Mouse (Mus musculus): ENCODE data around the gene Krtap29-1. TPM values are rescaled to one million over a fixed set of nuclear protein-coding genes. Genes with fewer than 3 reads are reported as not detected.

The Krtap29-1 gene
- not detected for polyA plus RNA-seq (2014; fragmentation: Illumina TruSeq; extraction: RNeasy Lipid Tissue Mini Kit (QIAGEN cat#74804); ENCODE audit: insufficient read depth, low read depth, low replicate concordance)

DNA sequence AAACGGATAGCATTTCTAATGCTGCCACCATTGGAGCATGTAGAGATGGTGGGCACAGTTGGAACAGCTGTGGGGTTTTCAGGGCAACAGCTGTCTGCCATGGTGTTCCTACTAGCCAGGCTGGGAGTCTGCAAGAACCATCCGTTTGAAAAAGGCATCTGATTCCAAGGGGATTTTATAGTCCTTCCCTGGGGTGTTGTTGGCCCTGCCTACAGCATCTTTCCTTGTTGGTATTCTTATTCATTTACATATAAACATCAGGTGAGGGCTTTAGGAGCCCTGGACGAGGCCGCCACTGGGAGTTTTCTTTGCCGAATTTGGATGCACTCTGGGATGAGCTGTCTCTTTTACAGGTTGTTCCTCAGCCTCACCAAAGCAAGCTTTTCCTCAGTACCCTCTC, at the start of gene Krtap29-1:
Krtap29-1 (minus strand) TSS at position 101 of the 400 bp plus-strand sequence.

DNA sequence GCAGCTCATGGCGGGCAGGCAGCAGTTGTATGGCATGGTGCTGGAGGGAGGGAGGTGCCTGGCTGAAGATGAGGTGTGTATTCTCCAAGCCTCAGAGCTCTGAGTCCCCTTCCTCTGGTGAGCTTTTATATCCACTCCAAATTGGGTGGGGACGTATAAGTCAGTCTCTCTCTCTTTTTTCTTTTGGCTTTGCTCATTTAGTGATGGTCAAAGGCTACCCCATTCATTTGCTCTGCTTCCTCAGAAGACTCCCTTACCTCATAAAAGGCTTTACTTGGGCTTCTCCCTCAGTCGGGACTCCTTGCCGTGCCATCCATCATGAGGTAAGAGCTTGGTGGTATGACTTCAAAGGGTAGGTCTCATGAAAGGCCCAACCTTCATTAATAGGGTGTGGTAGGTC, 37.3 kb upstream of the Krtap29-1 start, which contains the start of gene Krt33a:
Krt33a (minus strand) TSS at position 101 of the 400 bp plus-strand sequence.

DNA sequence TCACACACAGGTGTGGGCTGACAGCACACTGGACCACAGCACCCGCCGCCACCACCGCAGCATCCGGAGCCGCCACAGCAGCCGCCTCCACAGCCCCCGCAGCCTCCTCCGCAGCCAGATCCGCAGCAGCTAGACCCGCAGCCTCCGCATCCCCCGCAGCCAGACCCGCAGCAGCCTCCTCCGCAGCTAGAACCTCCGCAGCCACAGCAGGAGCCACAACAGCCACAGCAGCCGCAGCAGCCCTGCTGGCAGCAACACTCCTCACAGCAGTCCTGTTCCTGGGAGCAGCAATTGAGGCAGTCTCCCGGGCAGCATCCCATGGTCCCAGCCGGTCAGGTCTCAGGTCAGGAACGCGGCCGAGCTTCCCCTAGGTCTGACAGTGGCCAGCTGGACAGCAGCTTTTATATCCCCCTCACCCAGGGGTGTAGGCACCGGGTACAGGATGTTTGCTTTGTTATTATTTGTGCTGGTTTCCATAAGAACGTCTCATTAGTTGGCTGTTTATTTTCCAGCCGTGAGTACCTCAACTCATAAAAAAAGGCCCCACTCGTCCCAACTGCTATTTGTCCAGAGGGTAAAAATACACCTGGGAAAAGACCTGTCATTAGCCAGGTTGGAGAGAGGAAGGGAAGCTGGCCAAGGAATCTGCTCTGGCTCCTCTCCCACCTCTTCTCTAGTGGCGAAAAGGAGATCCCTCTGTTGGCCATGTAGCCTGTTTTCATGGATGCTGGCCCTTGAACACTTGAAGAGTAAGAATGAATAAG, 14.9 kb upstream of the Krtap29-1 start, which contains the start of gene Krtap17-1:
Krtap17-1 (minus strand) TSS at position 375 of the 764 bp plus-strand sequence.

DNA sequence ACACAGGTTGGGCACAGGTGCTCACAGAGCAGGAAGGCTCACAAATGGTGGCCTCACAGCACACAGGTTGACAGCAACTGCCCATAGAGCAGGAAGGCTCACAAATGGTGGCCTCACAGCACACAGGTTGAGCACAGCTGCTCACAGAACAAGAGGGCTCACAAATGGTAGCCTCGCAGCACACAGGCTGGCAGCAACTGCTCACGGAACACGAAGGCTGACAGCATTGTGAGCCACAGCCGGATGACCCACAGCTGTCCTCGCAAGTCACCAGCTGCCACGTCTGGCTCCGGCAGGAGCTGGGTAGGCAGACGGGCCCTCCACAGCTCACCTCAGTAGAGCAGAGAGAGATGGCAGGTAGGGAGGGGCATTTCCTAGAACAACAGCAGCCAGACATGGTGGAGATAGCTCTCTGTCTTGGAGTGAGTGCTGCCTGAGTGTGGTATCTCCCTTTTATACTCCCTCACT, 7.4 kb upstream of the Krtap29-1 start, which contains the start of gene Krtap16-1:
Krtap16-1 (minus strand) TSS at position 418 of the 468 bp plus-strand sequence.

DNA sequence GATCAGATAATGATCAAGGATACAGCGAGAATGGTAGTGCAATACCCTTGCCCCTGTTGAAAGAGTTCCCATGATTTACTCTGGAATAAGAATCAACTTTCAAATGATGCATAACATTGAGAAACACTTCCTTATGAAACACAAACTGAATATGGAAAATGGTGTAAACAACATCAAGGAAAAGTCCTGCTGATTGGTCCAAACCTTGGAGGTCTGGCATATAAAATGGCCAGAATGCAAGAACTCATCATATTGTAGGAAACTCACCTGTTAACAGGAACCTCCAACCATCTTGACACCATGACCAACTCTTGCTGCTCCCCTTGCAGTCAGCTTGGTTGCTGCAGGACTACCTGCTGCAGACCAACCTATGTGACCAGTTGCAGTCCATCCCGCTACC, 30.7 kb downstream of the Krtap29-1 start, which contains the start of gene Krtap9-5:
Krtap9-5 (plus strand) TSS at position 301 of the 400 bp plus-strand sequence.

DNA sequence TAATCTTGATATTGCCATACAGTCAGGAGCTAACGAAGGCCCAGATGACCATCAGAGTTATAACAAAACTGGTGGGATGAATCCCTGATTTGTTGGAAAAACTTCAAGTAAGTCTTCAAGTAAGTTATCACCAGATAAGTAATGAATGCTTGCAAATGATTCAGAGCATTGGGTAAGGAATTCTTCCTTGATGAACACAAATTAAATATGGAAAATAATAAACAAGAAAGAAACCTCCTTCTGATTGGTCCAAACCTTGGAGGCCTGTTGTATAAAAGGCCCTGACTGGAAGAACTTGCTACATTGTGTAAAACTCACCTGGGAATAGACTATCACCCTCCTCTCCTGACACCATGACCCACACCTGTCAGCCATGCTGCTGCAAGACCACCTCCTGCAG, 42.9 kb downstream of the Krtap29-1 start, which contains the start of gene Krtap31-2:
Krtap31-2 (plus strand) TSS at position 301 of the 400 bp plus-strand sequence.

Other genes starting within 250 kb of the Krtap29-1 start
- gene Gm14180, start 244.8 kb downstream of the Krtap29-1 start, polyA plus RNA-seq (2014; fragmentation: Illumina TruSeq; extraction: RNeasy Lipid Tissue Mini Kit (QIAGEN cat#74804); ENCODE audit: insufficient read depth, low read depth, low replicate concordance) = not detected
- not detected for gene Gm11595, start 206.1 kb downstream of the Krtap29-1 start, polyA plus RNA-seq (2014; fragmentation: Illumina TruSeq; extraction: RNeasy Lipid Tissue Mini Kit (QIAGEN cat#74804); ENCODE audit: insufficient read depth, low read depth, low replicate concordance)
- gene Krtap4-8, start 198.3 kb downstream of the Krtap29-1 start, polyA plus RNA-seq (2014; fragmentation: Illumina TruSeq; extraction: RNeasy Lipid Tissue Mini Kit (QIAGEN cat#74804); ENCODE audit: insufficient read depth, low read depth, low replicate concordance) = not detected
- gene Krtap4-9, start 193.9 kb downstream of the Krtap29-1 start, polyA plus RNA-seq (2014; fragmentation: Illumina TruSeq; extraction: RNeasy Lipid Tissue Mini Kit (QIAGEN cat#74804); ENCODE audit: insufficient read depth, low read depth, low replicate concordance) = not detected
- not detected for gene Gm11596, start 185.6 kb downstream of the Krtap29-1 start, polyA plus RNA-seq (2014; fragmentation: Illumina TruSeq; extraction: RNeasy Lipid Tissue Mini Kit (QIAGEN cat#74804); ENCODE audit: insufficient read depth, low read depth, low replicate concordance)
- not detected for gene Gm11569, start 180.1 kb downstream of the Krtap29-1 start, polyA plus RNA-seq (2014; fragmentation: Illumina TruSeq; extraction: RNeasy Lipid Tissue Mini Kit (QIAGEN cat#74804); ENCODE audit: insufficient read depth, low read depth, low replicate concordance)
- gene Gm11554, start 174.6 kb downstream of the Krtap29-1 start, polyA plus RNA-seq (2014; fragmentation: Illumina TruSeq; extraction: RNeasy Lipid Tissue Mini Kit (QIAGEN cat#74804); ENCODE audit: insufficient read depth, low read depth, low replicate concordance) = not detected
- gene Krtap4-13, start 169.2 kb downstream of the Krtap29-1 start, polyA plus RNA-seq (2014; fragmentation: Illumina TruSeq; extraction: RNeasy Lipid Tissue Mini Kit (QIAGEN cat#74804); ENCODE audit: insufficient read depth, low read depth, low replicate concordance) = not detected
- gene Gm11564, start 163.4 kb downstream of the Krtap29-1 start, polyA plus RNA-seq (2014; fragmentation: Illumina TruSeq; extraction: RNeasy Lipid Tissue Mini Kit (QIAGEN cat#74804); ENCODE audit: insufficient read depth, low read depth, low replicate concordance) = not detected
- not detected for gene 2300003K06Rik, start 141.0 kb downstream of the Krtap29-1 start, polyA plus RNA-seq (2014; fragmentation: Illumina TruSeq; extraction: RNeasy Lipid Tissue Mini Kit (QIAGEN cat#74804); ENCODE audit: insufficient read depth, low read depth, low replicate concordance)
- gene Krtap4-16, start 127.4 kb downstream of the Krtap29-1 start, polyA plus RNA-seq (2014; fragmentation: Illumina TruSeq; extraction: RNeasy Lipid Tissue Mini Kit (QIAGEN cat#74804); ENCODE audit: insufficient read depth, low read depth, low replicate concordance) = not detected
- not detected for gene Gm11568, start 121.1 kb downstream of the Krtap29-1 start, polyA plus RNA-seq (2014; fragmentation: Illumina TruSeq; extraction: RNeasy Lipid Tissue Mini Kit (QIAGEN cat#74804); ENCODE audit: insufficient read depth, low read depth, low replicate concordance)
- gene Gm11559, start 114.6 kb downstream of the Krtap29-1 start, polyA plus RNA-seq (2014; fragmentation: Illumina TruSeq; extraction: RNeasy Lipid Tissue Mini Kit (QIAGEN cat#74804); ENCODE audit: insufficient read depth, low read depth, low replicate concordance) = not detected
- not detected for gene Krtap9-1, start 105.7 kb downstream of the Krtap29-1 start, polyA plus RNA-seq (2014; fragmentation: Illumina TruSeq; extraction: RNeasy Lipid Tissue Mini Kit (QIAGEN cat#74804); ENCODE audit: insufficient read depth, low read depth, low replicate concordance)
- not detected for gene Gm11567, start 99.9 kb downstream of the Krtap29-1 start, polyA plus RNA-seq (2014; fragmentation: Illumina TruSeq; extraction: RNeasy Lipid Tissue Mini Kit (QIAGEN cat#74804); ENCODE audit: insufficient read depth, low read depth, low replicate concordance)
- gene Krtap31-1, start 71.1 kb downstream of the Krtap29-1 start, polyA plus RNA-seq (2014; fragmentation: Illumina TruSeq; extraction: RNeasy Lipid Tissue Mini Kit (QIAGEN cat#74804); ENCODE audit: insufficient read depth, low read depth, low replicate concordance) = not detected
- not detected for gene Gm11565, start 64.3 kb downstream of the Krtap29-1 start, polyA plus RNA-seq (2014; fragmentation: Illumina TruSeq; extraction: RNeasy Lipid Tissue Mini Kit (QIAGEN cat#74804); ENCODE audit: insufficient read depth, low read depth, low replicate concordance)
- gene Krtap31-2, start 42.8 kb downstream of the Krtap29-1 start, polyA plus RNA-seq (2014; fragmentation: Illumina TruSeq; extraction: RNeasy Lipid Tissue Mini Kit (QIAGEN cat#74804); ENCODE audit: insufficient read depth, low read depth, low replicate concordance) = not detected
- gene Krtap9-5, start 30.6 kb downstream of the Krtap29-1 start, polyA plus RNA-seq (2014; fragmentation: Illumina TruSeq; extraction: RNeasy Lipid Tissue Mini Kit (QIAGEN cat#74804); ENCODE audit: insufficient read depth, low read depth, low replicate concordance) = not detected
- not detected for gene Krtap16-1, start 7.5 kb upstream of the Krtap29-1 start, polyA plus RNA-seq (2014; fragmentation: Illumina TruSeq; extraction: RNeasy Lipid Tissue Mini Kit (QIAGEN cat#74804); ENCODE audit: insufficient read depth, low read depth, low replicate concordance)
- 4.2 TPM for gene Krtap17-1, start 14.9 kb upstream of the Krtap29-1 start, polyA plus RNA-seq (2014; fragmentation: Illumina TruSeq; extraction: RNeasy Lipid Tissue Mini Kit (QIAGEN cat#74804); ENCODE audit: insufficient read depth, low read depth, low replicate concordance)
- gene Krt33a, start 37.2 kb upstream of the Krtap29-1 start, polyA plus RNA-seq (2014; fragmentation: Illumina TruSeq; extraction: RNeasy Lipid Tissue Mini Kit (QIAGEN cat#74804); ENCODE audit: insufficient read depth, low read depth, low replicate concordance) = not detected
- gene Krt33b, start 50.8 kb upstream of the Krtap29-1 start, polyA plus RNA-seq (2014; fragmentation: Illumina TruSeq; extraction: RNeasy Lipid Tissue Mini Kit (QIAGEN cat#74804); ENCODE audit: insufficient read depth, low read depth, low replicate concordance) = not detected
- 0.14 TPM for gene Krt34, start 62.5 kb upstream of the Krtap29-1 start, polyA plus RNA-seq (2014; fragmentation: Illumina TruSeq; extraction: RNeasy Lipid Tissue Mini Kit (QIAGEN cat#74804); ENCODE audit: insufficient read depth, low read depth, low replicate concordance)
- gene Krt31, start 71.5 kb upstream of the Krtap29-1 start, polyA plus RNA-seq (2014; fragmentation: Illumina TruSeq; extraction: RNeasy Lipid Tissue Mini Kit (QIAGEN cat#74804); ENCODE audit: insufficient read depth, low read depth, low replicate concordance) = not detected
- gene Krt32, start 109.2 kb upstream of the Krtap29-1 start, polyA plus RNA-seq (2014; fragmentation: Illumina TruSeq; extraction: RNeasy Lipid Tissue Mini Kit (QIAGEN cat#74804); ENCODE audit: insufficient read depth, low read depth, low replicate concordance) = not detected
- gene Krt35, start 117.2 kb upstream of the Krtap29-1 start, polyA plus RNA-seq (2014; fragmentation: Illumina TruSeq; extraction: RNeasy Lipid Tissue Mini Kit (QIAGEN cat#74804); ENCODE audit: insufficient read depth, low read depth, low replicate concordance) = not detected
- not detected for gene Krt36, start 126.6 kb upstream of the Krtap29-1 start, polyA plus RNA-seq (2014; fragmentation: Illumina TruSeq; extraction: RNeasy Lipid Tissue Mini Kit (QIAGEN cat#74804); ENCODE audit: insufficient read depth, low read depth, low replicate concordance)
- gene Krt13, start 142.5 kb upstream of the Krtap29-1 start, polyA plus RNA-seq (2014; fragmentation: Illumina TruSeq; extraction: RNeasy Lipid Tissue Mini Kit (QIAGEN cat#74804); ENCODE audit: insufficient read depth, low read depth, low replicate concordance) = 0.44 TPM
- gene Krt15, start 156.9 kb upstream of the Krtap29-1 start, polyA plus RNA-seq (2014; fragmentation: Illumina TruSeq; extraction: RNeasy Lipid Tissue Mini Kit (QIAGEN cat#74804); ENCODE audit: insufficient read depth, low read depth, low replicate concordance) = 1.0 TPM
- gene Krt19, start 169.6 kb upstream of the Krtap29-1 start, polyA plus RNA-seq (2014; fragmentation: Illumina TruSeq; extraction: RNeasy Lipid Tissue Mini Kit (QIAGEN cat#74804); ENCODE audit: insufficient read depth, low read depth, low replicate concordance) = 168 TPM
- not detected for gene Krt9, start 214.2 kb upstream of the Krtap29-1 start, polyA plus RNA-seq (2014; fragmentation: Illumina TruSeq; extraction: RNeasy Lipid Tissue Mini Kit (QIAGEN cat#74804); ENCODE audit: insufficient read depth, low read depth, low replicate concordance)
- gene Krt14, start 228.5 kb upstream of the Krtap29-1 start, polyA plus RNA-seq (2014; fragmentation: Illumina TruSeq; extraction: RNeasy Lipid Tissue Mini Kit (QIAGEN cat#74804); ENCODE audit: insufficient read depth, low read depth, low replicate concordance) = 0.52 TPM